Mouse (Mus musculus): Measurements from ENCODE around the gene 1700028J19Rik. TPM values are rescaled to one million over a fixed set of nuclear protein-coding genes. Genes with fewer than 3 reads are reported as not detected.
A peak's percentile ranks its signal among the peaks of the same experiment; 100 is the strongest.

1700028J19Rik gene
- total RNA-seq (2021) = under 1 TPM; 0.23 to 0.61 TPM
- long read RNA-seq, experiment 1 = 0 reads
- long read RNA-seq, experiment 2 = 0 reads

DNA sequence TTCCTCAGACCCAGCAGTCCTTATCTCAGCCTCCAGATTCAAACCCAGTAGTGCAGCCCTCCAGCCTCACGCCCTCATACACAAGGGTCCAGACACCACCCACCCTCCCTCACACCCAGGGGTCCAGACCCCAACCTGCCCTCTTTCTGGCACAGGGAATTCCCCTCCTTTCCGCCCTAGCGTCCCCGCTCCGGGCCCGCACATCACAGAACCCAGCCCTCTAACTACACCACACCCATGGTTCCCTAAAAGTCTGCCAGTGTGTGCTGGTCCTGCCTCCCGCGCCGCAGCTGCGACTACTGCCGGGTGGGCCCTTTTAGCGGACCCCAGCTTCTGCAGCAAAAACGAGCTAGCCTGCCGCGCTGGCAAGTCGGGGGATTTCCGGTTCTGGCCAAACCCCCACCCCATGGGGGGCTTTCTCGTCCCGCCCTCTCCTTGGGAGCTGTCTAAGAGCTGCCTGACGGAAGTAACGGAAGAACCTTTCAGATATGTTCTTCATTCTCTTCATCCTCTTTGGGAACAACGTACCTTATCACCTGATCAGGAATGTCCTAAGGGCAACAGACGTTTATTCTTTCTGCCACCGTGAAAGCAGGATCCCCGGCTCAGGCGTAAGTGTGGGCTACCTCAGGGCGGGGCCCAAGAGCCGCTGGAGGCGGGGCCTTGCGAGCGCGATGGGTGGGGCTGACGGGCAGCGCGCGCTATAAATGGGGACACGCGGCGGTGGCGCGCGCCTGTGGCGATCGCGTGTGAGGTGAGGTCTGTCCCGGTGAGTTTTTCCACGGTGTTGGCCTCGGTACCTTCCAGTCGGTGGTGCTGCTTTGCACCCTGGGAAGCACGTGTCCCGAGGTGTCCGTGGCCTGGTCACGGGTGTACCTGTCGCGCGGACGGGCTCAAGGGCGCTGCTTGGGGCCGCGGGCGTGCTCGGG, at the start of gene 1700028J19Rik, which contains the start of gene 2410002F23Rik:
Gene 1700028J19Rik, minus strand, starts transcription at position 641 of the 929 bp plus-strand sequence.
Gene 2410002F23Rik, plus strand, starts transcription at position 668 of the 929 bp plus-strand sequence.
- peak; percentile 92 for DNase-seq

DNA sequence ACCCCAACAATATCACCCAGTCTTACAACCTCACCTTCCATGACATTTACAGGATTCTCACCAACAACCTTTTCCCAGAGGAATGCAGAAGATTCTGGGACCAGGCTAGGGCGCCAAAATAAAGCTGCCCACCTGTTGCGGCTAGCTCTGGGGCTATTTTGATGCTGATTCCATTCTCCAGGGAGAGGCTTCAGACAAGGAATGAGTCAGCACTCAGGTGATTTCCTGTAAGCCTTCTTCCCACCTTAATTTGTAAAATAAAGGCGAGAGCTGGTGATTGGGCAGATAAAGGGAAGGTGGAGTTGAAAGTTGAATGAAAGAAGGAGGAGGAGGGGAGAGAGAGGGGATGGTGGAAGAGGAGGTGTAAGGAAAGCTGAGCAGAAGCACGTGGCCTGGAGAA, 44.9 kb upstream of the 1700028J19Rik start:
- DNase-seq = no peak

DNA sequence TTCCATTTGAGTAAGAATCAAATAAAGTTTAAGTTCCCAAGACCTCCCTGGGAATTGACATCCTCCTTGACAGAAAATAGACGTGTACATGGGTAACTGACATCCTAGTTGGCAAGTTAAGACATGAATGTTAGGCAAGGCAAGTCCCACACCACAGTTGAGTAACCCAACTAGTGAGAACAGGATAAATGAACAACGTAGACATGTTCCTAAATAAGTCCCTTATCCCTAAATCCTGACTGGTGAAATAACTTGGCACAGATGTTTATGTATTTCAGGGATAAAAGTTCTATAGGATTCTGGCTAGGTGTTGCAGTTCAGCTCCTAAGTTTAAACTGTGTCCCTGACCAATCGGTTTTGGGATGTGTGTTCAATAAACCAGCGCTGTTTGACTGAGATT, 44.5 kb upstream of the 1700028J19Rik start:
- no peak for DNase-seq

DNA sequence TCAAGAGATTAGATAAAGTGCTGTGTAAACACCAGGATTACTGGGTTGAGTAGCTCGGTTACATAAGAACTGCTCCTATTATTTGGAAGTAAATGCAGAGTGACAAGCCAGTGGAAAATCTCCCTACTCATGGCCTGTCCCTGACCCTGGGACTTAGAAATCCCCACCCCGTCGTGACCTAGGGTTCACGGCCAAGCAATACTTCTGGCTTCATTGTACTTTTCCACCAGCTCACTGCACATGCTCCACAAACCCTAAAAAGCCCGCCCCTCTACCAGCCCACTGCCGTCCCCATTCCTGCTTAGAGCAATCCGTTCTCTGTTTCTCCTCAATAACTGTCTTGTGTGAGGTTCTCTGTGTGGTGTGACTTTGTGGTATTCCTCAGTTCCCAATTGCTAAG, 41.3 kb upstream of the 1700028J19Rik start:
- no peak for DNase-seq

DNA sequence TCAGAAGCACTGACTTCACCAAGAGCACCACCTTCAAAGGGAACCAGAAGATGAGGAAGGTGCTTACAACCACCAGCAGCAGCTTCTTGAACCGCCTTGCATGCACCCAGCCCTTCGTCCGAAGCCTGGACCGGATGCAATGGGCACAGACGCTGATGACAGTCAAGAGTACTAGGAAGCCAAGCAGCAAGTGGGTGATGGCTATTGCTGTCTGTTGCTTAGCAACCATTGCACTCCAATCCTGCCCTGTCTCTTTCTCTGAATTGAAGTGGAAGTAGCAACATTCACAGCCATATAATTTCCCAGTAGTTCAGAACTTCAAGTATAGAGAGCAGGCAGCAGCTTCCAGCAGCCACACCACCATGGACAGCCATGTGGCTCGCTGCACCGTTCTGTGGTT, 35.1 kb upstream of the 1700028J19Rik start:
- DNase-seq = no peak

- DNase-seq = no peak
Observed at GRCm38 (mm10) chr7:44280959-44281358, 34.5 kb upstream of the 1700028J19Rik start.

- no peak for DNase-seq
Observed at GRCm38 (mm10) chr7:44277250-44277622, 30.7 kb upstream of the 1700028J19Rik start.

- no peak for DNase-seq
Observed at GRCm38 (mm10) chr7:44276461-44277249, 30.2 kb upstream of the 1700028J19Rik start.

- DNase-seq = no peak
Observed at GRCm38 (mm10) chr7:44275546-44275945, 29.1 kb upstream of the 1700028J19Rik start.

DNA sequence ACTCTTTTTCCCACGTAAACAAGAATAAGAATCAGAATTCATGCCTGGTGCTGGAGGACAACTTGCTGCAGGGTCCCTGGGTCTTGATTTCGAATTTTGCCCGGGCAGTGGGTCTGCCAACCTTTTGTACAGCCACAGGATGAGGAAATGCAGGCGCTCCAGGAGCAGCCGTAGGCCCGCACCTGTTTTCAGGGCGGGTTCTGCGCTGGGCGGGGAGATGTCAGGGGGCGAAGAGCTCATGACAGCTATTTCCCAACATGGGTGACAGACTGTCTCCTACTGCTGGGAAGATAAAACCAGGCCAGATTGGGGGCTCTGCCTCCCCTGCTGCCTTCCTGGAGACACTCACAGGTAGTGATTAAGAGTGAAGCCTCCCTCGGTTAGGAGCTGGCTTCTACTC, 27.6 kb upstream of the 1700028J19Rik start:
- DNase-seq = no peak

GRCm38 (mm10) chr7:44273446-44273845, 27.0 kb upstream of the 1700028J19Rik start:
- DNase-seq = no peak

- DNase-seq = no peak
Observed at GRCm38 (mm10) chr7:44272546-44272945, 26.1 kb upstream of the 1700028J19Rik start.

GRCm38 (mm10) chr7:44271309-44271708, 24.8 kb upstream of the 1700028J19Rik start:
- no peak for DNase-seq

DNA sequence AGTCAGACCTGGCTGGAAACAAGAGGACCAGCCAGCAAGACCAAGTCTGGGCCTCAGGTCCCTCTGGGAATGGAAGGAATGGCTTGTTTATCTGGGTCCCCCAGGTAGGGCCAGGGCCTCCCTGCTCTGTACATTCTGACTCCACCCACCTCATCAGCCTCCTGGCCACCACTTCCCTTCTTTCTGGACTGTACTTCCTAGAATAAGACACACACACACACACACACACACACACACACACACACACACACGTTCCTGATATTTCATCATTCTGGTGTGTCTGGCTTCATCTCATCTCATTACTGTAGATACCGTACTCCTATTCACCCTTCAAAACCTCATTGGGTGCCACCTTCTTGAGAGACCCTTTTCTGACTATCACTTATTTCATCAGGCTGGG, 22.9 kb upstream of the 1700028J19Rik start:
- no peak for DNase-seq

GRCm38 (mm10) chr7:44268117-44268516, 21.6 kb upstream of the 1700028J19Rik start:
- DNase-seq = no peak

DNA sequence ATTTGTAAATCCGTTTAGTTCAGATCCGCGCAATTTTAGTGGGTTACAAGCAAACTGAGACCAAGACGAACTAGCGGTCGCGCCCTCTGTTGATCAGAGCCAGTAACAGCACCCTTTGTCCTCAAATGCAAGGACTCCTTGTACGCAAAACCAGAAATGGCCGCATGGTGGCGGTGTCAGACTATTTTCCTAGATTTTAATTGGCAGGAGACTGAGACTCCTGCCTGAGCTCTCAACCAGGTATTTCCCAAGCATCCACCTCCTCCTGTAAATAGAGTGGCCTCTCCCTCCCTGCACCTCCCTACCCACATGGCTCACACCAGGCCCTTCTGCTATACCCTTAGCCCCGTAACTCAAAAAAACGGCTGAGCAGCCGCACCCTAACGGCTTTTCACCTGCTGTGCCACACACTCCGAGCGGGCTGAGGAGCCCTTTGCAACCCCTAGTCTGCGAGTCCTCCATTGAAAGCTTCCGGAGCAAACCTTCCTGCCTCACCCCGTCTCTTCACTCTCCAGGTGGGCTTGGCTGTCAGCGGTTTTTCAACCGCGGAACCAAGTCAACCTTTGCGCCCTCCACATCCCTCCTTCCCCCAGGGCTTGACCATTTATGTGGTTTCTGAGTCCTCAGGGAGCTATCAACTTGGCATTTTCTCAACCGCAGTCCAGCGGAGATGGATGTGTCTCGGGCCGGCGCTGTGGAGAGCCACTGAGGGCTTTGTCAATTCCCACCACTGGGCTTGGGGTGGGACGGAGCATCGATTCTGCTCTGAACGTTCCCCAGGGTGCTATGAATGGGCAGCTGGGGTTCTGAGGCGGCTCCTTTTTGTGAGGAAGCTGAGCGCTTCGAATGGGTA, 16.5 kb upstream of the 1700028J19Rik start:
- peak; percentile 92 for DNase-seq

- DNase-seq = no peak
Observed at GRCm38 (mm10) chr7:44261147-44261546, 14.7 kb upstream of the 1700028J19Rik start, which contains the start of gene Gm15517. Gm15517 (plus strand) TSS chr7:44261447.

GRCm38 (mm10) chr7:44260410-44260809, 13.9 kb upstream of the 1700028J19Rik start:
- DNase-seq = no peak

DNA sequence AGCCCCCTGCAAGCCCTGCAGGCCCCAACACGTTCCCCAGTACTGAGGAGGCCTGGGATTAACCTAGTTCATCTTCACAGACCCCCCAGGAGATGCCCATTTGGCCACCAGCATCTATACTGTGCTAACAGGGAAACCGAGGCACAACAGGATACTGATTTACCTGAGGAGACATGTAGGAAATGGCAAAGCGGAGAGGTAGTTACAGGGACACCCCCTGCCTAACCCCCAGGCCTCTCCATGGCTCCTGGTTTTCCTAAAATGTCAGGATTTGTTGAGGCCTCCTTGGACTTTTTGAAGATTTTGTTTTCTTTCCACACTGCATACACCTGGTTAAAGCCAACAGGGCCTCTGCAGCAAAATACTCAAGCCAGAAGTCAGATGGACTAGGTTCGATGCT, 10.8 kb upstream of the 1700028J19Rik start, which contains the start of gene Acp4:
Gene Acp4, minus strand, starts transcription at position 101 of the 400 bp plus-strand sequence.
- no peak for DNase-seq

DNA sequence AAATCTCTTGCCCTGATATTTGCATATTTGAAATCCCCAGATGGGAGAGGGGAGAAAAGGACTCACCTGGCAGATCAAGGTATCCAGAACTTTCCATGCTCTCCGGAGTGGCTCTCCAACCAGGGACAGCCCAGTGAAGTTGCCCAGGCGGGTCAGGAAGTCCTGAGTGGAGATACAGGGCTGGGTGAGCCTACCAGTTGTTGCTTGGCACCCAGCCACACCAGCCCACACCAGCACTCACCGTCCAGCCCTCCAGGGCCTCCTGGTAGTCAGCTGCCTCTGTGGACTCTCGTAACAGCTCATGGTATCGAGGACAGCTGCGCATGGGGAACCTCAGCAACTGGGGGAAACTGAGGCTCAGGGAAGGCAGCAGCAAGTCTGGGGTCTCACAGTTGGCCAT, 8.4 kb upstream of the 1700028J19Rik start:
- no peak for DNase-seq

DNA sequence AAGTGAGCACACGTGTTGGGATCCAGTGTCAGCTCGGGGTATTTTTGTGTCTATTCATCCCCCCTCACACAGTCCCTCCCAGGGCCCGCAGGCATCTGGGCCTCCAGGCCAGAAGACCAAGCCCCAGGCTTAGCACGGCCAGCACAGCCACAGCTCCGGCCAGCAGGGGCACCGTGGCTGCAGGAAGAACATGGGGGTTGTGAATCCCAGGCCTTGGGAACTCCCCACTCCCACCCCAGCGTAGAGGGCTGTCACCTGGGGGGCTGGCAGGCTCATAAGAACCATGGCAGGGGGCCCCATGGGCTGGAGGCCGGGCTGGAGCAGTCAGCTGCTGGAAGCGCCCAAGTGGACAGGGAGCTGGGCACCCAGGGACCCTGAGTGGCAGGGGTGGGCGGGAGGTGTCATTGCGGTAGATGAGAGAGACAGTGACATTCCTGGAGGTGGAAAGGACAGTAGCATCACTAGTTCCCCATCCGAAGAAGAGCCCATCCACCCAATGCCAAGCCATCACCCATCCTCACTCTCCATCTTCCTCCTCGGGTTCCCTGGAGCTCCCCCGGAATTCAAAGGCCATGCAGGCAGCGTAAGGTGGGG, 6.6 kb upstream of the 1700028J19Rik start:
- DNase-seq = no peak
